Mouse (Mus musculus) kidney, postnatal 10 days (tissue): ENCODE results near the gene Rnf13.

Experiments
- DNase-seq: peaks from one replicate; pipeline ENCODE4 v3.0.0; 2021; ENCODE audit warnings: mixed read lengths

Gene Rnf13

GRCm38 (mm10) chr3:57846662-57846911 is 110.7 kb downstream of the Rnf13 start:
- no peak for DNase-seq

DNA sequence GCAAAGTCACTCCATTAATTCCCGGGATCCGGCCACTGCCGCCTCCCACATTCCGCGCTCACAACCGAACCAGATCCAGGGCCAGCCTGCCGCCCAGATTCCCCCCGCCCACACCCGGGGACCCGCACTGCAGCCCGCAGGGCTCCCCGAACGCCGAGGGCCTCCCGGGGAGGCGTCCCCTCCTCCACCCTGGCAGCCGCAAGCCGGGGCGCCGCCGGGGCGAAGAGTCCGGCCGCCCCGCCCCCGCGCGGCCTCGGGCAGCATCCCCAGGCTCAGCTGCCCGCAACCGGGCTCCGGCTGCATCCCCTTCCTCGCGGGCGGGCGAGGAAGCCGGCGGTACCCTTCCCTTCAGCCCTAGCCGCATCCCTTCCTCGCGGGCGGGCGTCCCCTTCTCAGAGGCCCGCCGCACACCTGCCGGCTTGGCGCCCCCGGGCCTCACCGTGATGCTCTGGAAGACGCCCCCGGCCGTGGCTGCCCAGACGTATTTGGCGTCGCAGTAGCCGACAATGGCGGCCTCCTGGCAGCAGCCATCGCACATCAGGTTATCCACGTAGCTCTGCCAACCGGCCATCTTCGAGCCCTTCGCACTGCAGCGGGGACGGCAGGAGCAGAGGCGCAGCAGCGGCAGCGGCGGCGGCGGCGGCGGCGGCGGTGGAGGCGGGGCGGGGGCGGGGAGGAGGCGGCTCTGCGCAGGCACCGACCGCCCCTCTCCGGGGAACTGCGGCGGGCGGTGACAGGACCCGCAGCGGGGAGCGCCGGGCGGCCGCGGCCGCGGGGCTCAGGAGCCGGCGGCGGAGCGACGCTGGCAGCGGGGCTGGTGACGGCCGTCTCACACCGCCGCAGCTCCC is 111.3 kb downstream of the Rnf13 start:
- peak; percentile 82 for DNase-seq

DNA sequence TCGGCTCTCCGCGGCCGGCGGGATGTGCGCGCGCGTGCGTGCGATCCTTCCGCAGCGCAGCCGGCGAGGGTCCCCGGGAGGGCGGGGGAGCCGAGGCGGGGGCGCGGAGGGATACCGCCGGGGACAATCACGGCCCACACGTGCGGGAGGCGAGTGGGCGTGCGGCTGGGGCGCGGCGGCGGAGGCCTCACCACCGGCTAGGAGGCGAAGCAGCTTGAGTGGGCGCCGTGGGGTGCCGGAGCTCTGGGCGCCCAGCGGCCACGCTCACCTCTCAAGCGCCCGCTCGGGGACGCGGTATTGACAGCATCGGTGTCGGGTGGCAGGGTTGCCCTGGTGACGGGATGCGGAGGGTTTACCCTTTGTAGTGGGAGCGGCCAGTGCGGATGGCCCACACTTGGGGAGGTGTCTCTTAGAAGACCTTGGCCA is 111.9 kb downstream of the Rnf13 start, which contains the start of gene Pfn2:
Gene Pfn2 (minus strand): TSS at position 320 of the 426 bp plus-strand sequence.
- DNase-seq = peak; percentile 89

- DNase-seq = no peak
Observed at GRCm38 (mm10) chr3:57882945-57883344, 147.1 kb downstream of the Rnf13 start.
